ENCODE assay signal across 8 mouse cellular contexts in the genomic region with DNA sequence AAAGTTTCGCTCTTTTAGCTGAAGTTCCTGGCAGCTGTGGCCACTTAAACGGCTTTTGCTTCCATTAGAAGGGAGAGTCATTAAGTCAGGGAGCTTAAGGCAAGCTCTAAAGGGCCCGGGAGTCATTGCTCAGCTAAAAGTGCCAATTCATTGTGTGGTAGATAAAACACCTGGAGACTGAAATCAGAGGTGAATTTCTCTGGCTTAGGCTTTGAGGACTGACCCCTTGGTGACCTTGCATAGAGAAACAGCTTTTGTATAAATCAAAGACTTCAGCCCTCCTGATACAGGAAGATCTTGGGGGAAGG.
DNase-seq lines count a peak whose midpoint lies in the region; ATAC-seq and TF ChIP-seq lines count a peak whose summit lies in the region.

No protein-coding gene starts in this region.

- H3K4me1 ChIP-seq in heart, embryonic 13.5 days = peaks cover 26% of the 10 kb centered on the region
- H3K4me1 ChIP-seq in hindbrain, embryonic 14.5 days (replicated peaks; ENCODE audit: control insufficient read depth, insufficient read depth, low read length) = peaks cover 10% of the 10 kb centered on the region; the same call in 1 of the 2 replicates
- peaks cover 13% of the 10 kb centered on the region; the same call in 1 of the 2 replicates for H3K4me1 ChIP-seq in midbrain, embryonic 14.5 days (ENCODE audit: control insufficient read depth, insufficient read depth, low read length)

- H3K27me3 ChIP-seq in heart, embryonic 13.5 days (replicated peaks) = peaks cover 20% of the 10 kb centered on the region; the same call in 1 of the 2 replicates
- H3K27me3 ChIP-seq in hindbrain, embryonic 14.5 days (ENCODE audit: control insufficient read depth, insufficient read depth, low read length) = 0 out of 2 replicates have a peak, but pooled peaks cover 6% of the 10 kb centered on the region
- no peaks in the 10 kb centered on the region; the same call in 1 of the 2 replicates for H3K27me3 ChIP-seq in midbrain, embryonic 14.5 days (ENCODE audit: control insufficient read depth, insufficient read depth, low read length)

- no peak overlapping the region for H3K27ac ChIP-seq in heart, embryonic 13.5 days (replicated peaks)
- H3K27ac ChIP-seq in hindbrain, embryonic 14.5 days = no peak overlapping the region
- no peak overlapping the region for H3K27ac ChIP-seq in midbrain, embryonic 14.5 days (replicated peaks; ENCODE audit: low read depth, low read length)
- no peak overlapping the region for H3K27ac ChIP-seq in left cerebral cortex, adult 2 months

- no peaks in the 10 kb centered on the region for H3K9me3 ChIP-seq in heart, embryonic 13.5 days
- H3K9me3 ChIP-seq in hindbrain, embryonic 14.5 days (ENCODE audit: control insufficient read depth, low read length) = no peaks in the 10 kb centered on the region
- H3K9me3 ChIP-seq in midbrain, embryonic 14.5 days (ENCODE audit: control insufficient read depth, low read length) = no peaks in the 10 kb centered on the region

- peak overlapping the region; percentile 34; the same call in 1 of the 2 replicates for H3K9ac ChIP-seq in heart, embryonic 13.5 days
- H3K9ac ChIP-seq in hindbrain, embryonic 14.5 days = no peak overlapping the region
- H3K9ac ChIP-seq in midbrain, embryonic 14.5 days (replicated peaks; ENCODE audit: low read length) = no peak overlapping the region

- WGBS in heart, embryonic 13.5 days = 4% methylated on average over 3 of the region's 3 CpGs
- 8% methylated on average over 3 of the region's 3 CpGs for WGBS in hindbrain, embryonic 14.5 days
- 8% methylated on average over 3 of the region's 3 CpGs for WGBS in midbrain, embryonic 14.5 days

- intact Hi-C loops in heart, postnatal 36 days (cut with DNase I) = no loop called here
- intact Hi-C loops in left cerebral cortex, adult 2 months (cut with DNase I) = no loop called here

- peak overlapping the region; percentile 32 for H3K4me3 ChIP-seq in heart, embryonic 13.5 days
- 0 out of 2 replicates have a peak overlapping the region, but pooled peaks have one; percentile 3 for H3K4me3 ChIP-seq in hindbrain, embryonic 14.5 days (replicated peaks; ENCODE audit: low read length)
- H3K4me3 ChIP-seq in midbrain, embryonic 14.5 days (replicated peaks; ENCODE audit: low read depth, low read length) = no peak overlapping the region
- H3K4me3 ChIP-seq in left cerebral cortex, adult 2 months = no peak overlapping the region

- TF ChIP-seq CTCF in left cerebral cortex, adult 2 months (IDR thresholded peaks at IDR 0.05) = no peak

- no peak for DNase-seq in heart, postnatal 36 days
- peak; percentile 83 for DNase-seq in R1 (ENCODE audit: low read depth, low spot score)
- no peak for DNase-seq in hindbrain, embryonic 14.5 days (ENCODE audit: low spot score)
- DNase-seq in midbrain, embryonic 14.5 days = no peak
- DNase-seq in embryo, embryonic 9.5 days (ENCODE audit: extremely low spot score) = no peak
- no peak for DNase-seq in left cerebral cortex, adult 2 months (ENCODE audit: extremely low spot score in 1 of 2, low spot score in 2 of 2)

- ATAC-seq in heart, embryonic 13.5 days (ENCODE audit: extremely low read depth, insufficient number of reproducible peaks, low FRiP score, low TSS enrichment) = no peak
- no peak for ATAC-seq in hindbrain, embryonic 14.5 days (ENCODE audit: low FRiP score)
- ATAC-seq in midbrain, embryonic 14.5 days (ENCODE audit: low FRiP score, low TSS enrichment) = no peak
- no peak for ATAC-seq in megakaryocyte-erythroid progenitor cell, adult 5-6 weeks (replicated peaks; ENCODE audit: low FRiP score, low TSS enrichment, poor library complexity, severe bottlenecking)

- H3K4me2 ChIP-seq in heart, embryonic 13.5 days = peak overlapping the region; percentile 64
- peak overlapping the region; percentile 41 for H3K4me2 ChIP-seq in hindbrain, embryonic 14.5 days (replicated peaks)
- H3K4me2 ChIP-seq in midbrain, embryonic 14.5 days (ENCODE audit: low read length) = peak overlapping the region; percentile 32

- H3K36me3 ChIP-seq in heart, embryonic 13.5 days = no peaks in the 10 kb centered on the region
- H3K36me3 ChIP-seq in hindbrain, embryonic 14.5 days (replicated peaks; ENCODE audit: control insufficient read depth, insufficient read depth) = no peaks in the 10 kb centered on the region
- no peaks in the 10 kb centered on the region for H3K36me3 ChIP-seq in midbrain, embryonic 14.5 days (ENCODE audit: control insufficient read depth, insufficient read depth, low read length)

Comparison
In these comparisons a context has a peak if more than half of its experiments do, and no peak if none do; other contexts are left out.
1. H3K4me3 ChIP-seq: peak in heart, embryonic 13.5 days (single experiment) and hindbrain, embryonic 14.5 days (single experiment); none in midbrain, embryonic 14.5 days (single experiment) and left cerebral cortex, adult 2 months (single experiment).
2. Peak in every context shown above with its lines, with median percentiles within 50 percentile points of each other: H3K4me2 ChIP-seq.